Mouse (Mus musculus): Measurements from ENCODE around the gene Igsf23. TPM values are rescaled to one million over a fixed set of nuclear protein-coding genes. Genes with fewer than 3 reads are reported as not detected.

The Igsf23 gene
- polyA plus RNA-seq, 1 experiment from 2014 or later: not detected

DNA sequence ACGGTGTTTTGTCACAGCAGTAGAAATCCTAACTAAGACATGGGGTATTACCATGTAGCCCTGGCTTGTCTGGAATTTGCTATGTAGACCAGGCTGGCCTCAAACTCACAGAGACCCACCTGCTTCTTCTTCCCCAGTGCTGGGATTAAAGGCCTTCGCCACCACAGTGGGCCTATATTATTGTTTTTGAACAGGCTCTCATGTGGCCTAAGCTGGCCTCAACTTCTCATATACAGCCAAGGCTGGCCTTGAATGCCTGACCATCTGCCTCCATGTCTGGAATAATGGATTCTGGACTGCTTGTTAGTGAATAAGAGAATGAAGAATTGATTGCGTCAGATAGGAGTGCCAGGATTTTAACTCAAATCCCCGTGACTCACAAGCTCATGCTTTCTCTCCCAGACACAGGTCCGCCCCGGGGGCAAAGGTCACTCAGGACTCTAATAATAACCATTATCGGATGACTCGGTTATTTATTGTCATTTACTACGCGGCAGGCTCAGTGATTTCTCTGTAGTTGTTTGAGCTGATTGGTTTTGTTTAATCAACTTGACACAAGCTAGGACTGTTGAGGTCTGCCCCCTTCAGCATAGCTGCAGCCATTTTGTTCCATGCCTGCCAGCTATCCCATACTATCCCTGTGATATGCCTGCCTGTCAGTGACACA lies 1.9 kb upstream of the Igsf23 start:
- WGBS: 56% methylated on average over 10 of the region's 10 CpGs
- ATAC-seq (ENCODE audit: insufficient number of reproducible peaks, insufficient read depth, low FRiP score, low TSS enrichment, low read depth): no peak
- H3K27ac ChIP-seq: no peak overlapping the region

DNA sequence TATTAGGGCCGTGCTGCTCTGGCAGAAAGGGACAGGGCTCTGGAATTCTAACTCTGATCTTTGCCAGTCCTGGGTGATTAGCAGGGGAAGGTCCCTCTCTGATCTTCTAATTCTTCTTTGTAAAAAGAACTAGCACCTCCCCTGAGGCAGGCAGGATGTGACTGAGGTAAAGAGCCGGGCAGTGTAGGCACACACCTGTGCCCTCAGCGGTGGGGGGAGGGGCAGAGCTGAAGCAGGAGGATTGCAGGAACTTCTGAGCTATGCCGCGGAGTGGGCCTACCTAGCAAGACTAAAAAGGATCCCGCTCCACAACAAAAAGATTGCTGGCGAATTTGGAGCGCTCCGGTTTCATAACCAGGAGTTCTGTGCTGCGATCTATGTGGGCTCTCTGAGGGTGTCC lies 560 bp downstream of the Igsf23 start:
- H3K27ac ChIP-seq: no peak overlapping the region
- no peak for ATAC-seq (ENCODE audit: insufficient number of reproducible peaks, insufficient read depth, low FRiP score, low TSS enrichment, low read depth)
- no peaks in the 10 kb centered on the region for H3K27me3 ChIP-seq
- H3K4me3 ChIP-seq: no peak overlapping the region
- WGBS: 51% methylated on average over 10 of the region's 10 CpGs
- H3K4me1 ChIP-seq: no peaks in the 10 kb centered on the region
- H3K4me2 ChIP-seq: no peak overlapping the region
- H3K9ac ChIP-seq: no peak overlapping the region
- no peaks in the 10 kb centered on the region for H3K9me3 ChIP-seq
- no peaks in the 10 kb centered on the region for H3K36me3 ChIP-seq

More for the DNA sequence above, 1.9 kb upstream of the Igsf23 start:
- H3K9ac ChIP-seq: no peak overlapping the region
- no peaks in the 10 kb centered on the region for H3K4me1 ChIP-seq
- no peak overlapping the region for H3K4me2 ChIP-seq
- no peaks in the 10 kb centered on the region for H3K27me3 ChIP-seq
- H3K36me3 ChIP-seq: no peaks in the 10 kb centered on the region
- H3K4me3 ChIP-seq: no peak overlapping the region
- no peaks in the 10 kb centered on the region for H3K9me3 ChIP-seq

- no peaks in the 10 kb centered on the region for H3K4me1 ChIP-seq
- H3K4me3 ChIP-seq: no peak overlapping the region
- H3K27me3 ChIP-seq: no peaks in the 10 kb centered on the region
- no peaks in the 10 kb centered on the region for H3K9me3 ChIP-seq
- no peaks in the 10 kb centered on the region for H3K36me3 ChIP-seq
- H3K9ac ChIP-seq: no peak overlapping the region
- no peak for ATAC-seq (ENCODE audit: insufficient number of reproducible peaks, insufficient read depth, low FRiP score, low TSS enrichment, low read depth)
- no peak overlapping the region for H3K27ac ChIP-seq
- 72% methylated on average over 12 of the region's 12 CpGs for WGBS
- H3K4me2 ChIP-seq: no peak overlapping the region
These were observed 1.6 kb downstream of the Igsf23 start for GRCm38 (mm10) chr7:19948956-19949355.

DNA sequence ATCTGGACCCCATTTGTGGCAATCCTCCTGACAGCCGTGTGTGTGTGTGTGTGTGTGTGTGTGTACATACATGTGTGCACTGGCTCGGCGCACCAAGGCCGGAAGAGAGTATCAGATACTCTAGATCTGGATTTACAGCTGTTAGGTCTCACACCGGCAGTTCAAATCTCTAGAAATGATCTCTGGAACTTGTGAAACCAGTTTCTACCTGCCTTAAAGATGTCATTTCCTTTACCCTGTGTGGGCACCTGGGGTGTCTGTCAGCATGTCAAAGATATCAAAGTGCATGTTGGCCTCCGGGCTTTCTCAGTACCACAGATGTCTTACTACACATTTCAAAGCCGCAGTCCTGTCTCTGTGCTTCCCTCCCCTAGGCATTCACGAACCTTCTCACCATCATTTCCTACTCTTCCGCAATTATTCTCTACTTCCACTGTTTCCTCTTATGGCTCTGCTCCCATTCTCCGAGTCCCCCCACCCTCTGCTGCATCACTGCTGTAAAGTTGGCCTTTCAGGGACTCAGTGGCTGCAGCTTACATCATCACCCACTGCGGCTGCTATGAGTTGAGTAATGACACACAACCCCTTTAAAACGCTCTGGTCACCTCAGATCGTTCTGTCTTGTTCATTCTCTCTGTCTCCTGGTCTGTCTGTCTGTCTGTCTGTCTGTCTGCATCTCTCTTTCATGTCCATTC lies 4.6 kb downstream of the Igsf23 start:
- no peak overlapping the region for H3K9ac ChIP-seq
- H3K27me3 ChIP-seq: no peaks in the 10 kb centered on the region
- H3K4me3 ChIP-seq: no peak overlapping the region
- no peaks in the 10 kb centered on the region for H3K9me3 ChIP-seq
- ATAC-seq (ENCODE audit: insufficient number of reproducible peaks, insufficient read depth, low FRiP score, low TSS enrichment, low read depth): no peak
- H3K4me1 ChIP-seq: no peaks in the 10 kb centered on the region
- no peak overlapping the region for H3K4me2 ChIP-seq
- H3K27ac ChIP-seq: no peak overlapping the region
- WGBS: 73% methylated on average over 13 of the region's 13 CpGs
- no peaks in the 10 kb centered on the region for H3K36me3 ChIP-seq

DNA sequence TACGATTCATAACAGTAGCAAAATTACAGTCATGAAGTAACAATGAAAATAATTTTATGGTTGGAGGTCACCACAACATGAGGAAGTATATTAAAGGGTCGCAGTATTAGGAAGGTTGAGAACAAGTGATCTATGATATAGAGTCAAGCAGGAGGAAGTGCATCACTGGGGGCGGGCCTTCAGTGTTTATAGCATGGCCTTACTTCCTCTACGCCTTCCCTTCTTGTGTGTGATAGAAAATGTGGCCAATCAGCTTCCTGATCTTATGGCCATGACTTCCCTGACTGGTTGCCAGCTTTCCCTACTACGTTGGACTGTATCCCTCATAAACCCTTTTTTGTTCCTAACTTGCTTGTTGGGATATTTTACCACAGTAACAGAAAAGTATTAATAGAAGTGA lies 5.4 kb downstream of the Igsf23 start:
- WGBS: 90% methylated on average over 5 of the region's 5 CpGs
- Histone ChIP-seq H3K27me3 (no peaks in the 10 kb centered on the region), H3K4me3 (no peak overlapping the region), H3K27ac (no peak overlapping the region), H3K4me1 (no peaks in the 10 kb centered on the region), H3K9me3 (no peaks in the 10 kb centered on the region), H3K4me2 (no peak overlapping the region), H3K9ac (no peak overlapping the region), H3K36me3 (no peaks in the 10 kb centered on the region)
- ATAC-seq (ENCODE audit: insufficient number of reproducible peaks, insufficient read depth, low FRiP score, low TSS enrichment, low read depth): no peak

DNA sequence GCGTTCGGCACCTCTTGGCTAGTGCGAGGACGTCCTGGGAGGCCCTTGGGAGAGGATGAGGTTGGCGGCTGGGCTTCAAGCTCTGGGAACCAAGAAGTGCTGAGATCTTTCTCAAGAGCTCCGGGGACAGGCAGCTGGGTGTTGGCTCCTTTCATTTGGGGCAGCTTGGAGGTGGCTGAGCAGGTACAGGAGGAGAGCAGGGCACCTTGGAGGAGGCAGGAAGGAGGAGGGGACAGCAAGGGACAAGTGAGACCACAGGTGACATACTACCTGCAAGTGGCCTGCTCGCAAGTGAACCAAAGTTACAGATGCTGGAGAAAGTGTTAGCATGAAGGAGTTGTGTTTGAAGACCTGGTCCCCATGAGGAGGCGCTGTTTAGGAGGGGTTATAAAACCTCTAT lies 5.8 kb downstream of the Igsf23 start:
- no peak for ATAC-seq (ENCODE audit: insufficient number of reproducible peaks, insufficient read depth, low FRiP score, low TSS enrichment, low read depth)
- 86% methylated on average over 8 of the region's 8 CpGs for WGBS
- no peak overlapping the region for H3K9ac ChIP-seq

DNA sequence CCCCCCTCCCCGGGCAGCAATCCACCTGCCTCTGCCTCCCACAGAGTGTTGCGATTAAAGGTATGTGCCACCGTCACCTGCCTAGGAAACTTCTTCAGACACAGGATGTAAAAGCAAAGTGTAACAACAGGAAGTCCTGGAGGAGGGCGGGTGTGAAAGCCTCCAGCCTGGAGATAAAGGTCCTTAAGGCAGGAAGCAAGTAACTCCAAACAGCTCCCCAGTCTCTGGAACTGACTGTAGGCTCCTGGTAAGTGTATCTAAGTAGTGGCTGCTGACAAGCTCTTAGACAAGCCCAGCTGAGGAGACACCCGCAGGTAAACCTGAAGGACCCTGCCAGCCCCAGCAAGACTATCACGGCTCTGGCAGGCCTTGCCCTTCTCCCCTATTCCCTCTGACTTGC lies 10.3 kb downstream of the Igsf23 start:
- Histone ChIP-seq H3K36me3 (no peaks in the 10 kb centered on the region), H3K4me1 (0 out of 2 replicates have a peak, but pooled peaks cover 3% of the 10 kb centered on the region), H3K27me3 (no peaks in the 10 kb centered on the region), H3K9me3 (no peaks in the 10 kb centered on the region), H3K4me3 (no peak overlapping the region), H3K9ac (no peak overlapping the region), H3K27ac (no peak overlapping the region), H3K4me2 (no peak overlapping the region)
- ATAC-seq (ENCODE audit: insufficient number of reproducible peaks, insufficient read depth, low FRiP score, low TSS enrichment, low read depth): no peak
- 34% methylated on average over 5 of the region's 6 CpGs for WGBS

More for the DNA sequence above, 5.8 kb downstream of the Igsf23 start:
- Histone ChIP-seq H3K27me3 (no peaks in the 10 kb centered on the region), H3K4me1 (0 out of 2 replicates have a peak, but pooled peaks cover 2% of the 10 kb centered on the region), H3K4me2 (no peak overlapping the region), H3K36me3 (no peaks in the 10 kb centered on the region), H3K9me3 (no peaks in the 10 kb centered on the region), H3K27ac (no peak overlapping the region), H3K4me3 (no peak overlapping the region)

GRCm38 (mm10) chr7:19939555-19940235 lies 10.9 kb downstream of the Igsf23 start:
- no peaks in the 10 kb centered on the region for H3K27me3 ChIP-seq
- no peak for ATAC-seq (ENCODE audit: insufficient number of reproducible peaks, insufficient read depth, low FRiP score, low TSS enrichment, low read depth)
- no peaks in the 10 kb centered on the region for H3K36me3 ChIP-seq
- H3K9ac ChIP-seq: no peak overlapping the region; the same call in 1 of the 2 replicates
- WGBS: 52% methylated on average over 11 of the region's 12 CpGs
- H3K4me2 ChIP-seq: no peak overlapping the region
- no peak overlapping the region for H3K27ac ChIP-seq
- no peaks in the 10 kb centered on the region for H3K9me3 ChIP-seq
- 0 out of 2 replicates have a peak, but pooled peaks cover 3% of the 10 kb centered on the region for H3K4me1 ChIP-seq
- H3K4me3 ChIP-seq: no peak overlapping the region

DNA sequence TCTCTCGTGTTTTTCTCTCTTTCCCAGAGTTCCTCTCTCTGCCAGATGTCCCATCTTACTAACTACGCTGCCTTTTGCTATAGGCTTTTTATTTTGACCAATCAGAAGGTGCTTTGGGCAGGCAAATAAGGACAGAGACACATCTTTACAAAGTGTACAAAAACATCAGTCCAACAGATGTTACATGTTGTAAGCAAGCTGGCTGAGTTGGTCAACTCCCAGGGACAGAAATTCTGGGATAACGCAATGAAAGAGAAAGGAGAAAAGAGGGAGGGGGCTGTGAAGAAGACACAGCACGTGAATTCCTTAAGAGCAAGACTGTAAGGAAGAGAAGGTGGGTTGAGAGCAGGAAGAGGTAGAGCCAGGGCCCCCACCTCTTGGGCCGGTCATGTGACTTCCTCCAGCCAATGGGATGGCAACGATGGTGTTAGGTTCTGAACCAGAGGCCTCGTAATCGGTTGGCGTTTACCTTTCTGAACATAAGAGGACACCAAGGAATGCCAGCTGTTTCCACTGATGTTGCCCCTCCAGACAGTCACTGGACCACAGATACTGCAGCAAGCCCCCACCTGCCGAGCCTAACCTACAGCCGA lies 13.2 kb downstream of the Igsf23 start:
- Histone ChIP-seq H3K4me2 (no peak overlapping the region), H3K4me1 (peaks cover 9% of the 10 kb centered on the region; the same call in 1 of the 2 replicates), H3K27me3 (peaks cover 10% of the 10 kb centered on the region; the same call in 1 of the 2 replicates), H3K9me3 (no peaks in the 10 kb centered on the region), H3K4me3 (no peak overlapping the region), H3K27ac (no peak overlapping the region), H3K9ac (no peak overlapping the region), H3K36me3 (no peaks in the 10 kb centered on the region)
- no peak for ATAC-seq (ENCODE audit: insufficient number of reproducible peaks, insufficient read depth, low FRiP score, low TSS enrichment, low read depth)
- WGBS: 75% methylated on average over 11 of the region's 11 CpGs

GRCm38 (mm10) chr7:19935961-19936360 lies 14.6 kb downstream of the Igsf23 start:
- no peaks in the 10 kb centered on the region for H3K36me3 ChIP-seq
- H3K9ac ChIP-seq: no peak overlapping the region
- H3K4me2 ChIP-seq: no peak overlapping the region
- no peak overlapping the region for H3K4me3 ChIP-seq
- H3K4me1 ChIP-seq: peaks cover 9% of the 10 kb centered on the region; the same call in 1 of the 2 replicates
- H3K9me3 ChIP-seq: no peaks in the 10 kb centered on the region
- no peak overlapping the region for H3K27ac ChIP-seq
- peaks cover 20% of the 10 kb centered on the region for H3K27me3 ChIP-seq
- ATAC-seq (ENCODE audit: insufficient number of reproducible peaks, insufficient read depth, low FRiP score, low TSS enrichment, low read depth): no peak
- 77% methylated on average over 6 of the region's 6 CpGs for WGBS

GRCm38 (mm10) chr7:19935171-19935751 lies 15.3 kb downstream of the Igsf23 start:
- Histone ChIP-seq H3K4me2 (no peak overlapping the region), H3K9ac (no peak overlapping the region), H3K4me3 (no peak overlapping the region)

More at GRCm38 (mm10) chr7:19935171-19935751, 15.3 kb downstream of the Igsf23 start:
- no peaks in the 10 kb centered on the region for H3K9me3 ChIP-seq
- H3K36me3 ChIP-seq: no peaks in the 10 kb centered on the region
- H3K4me1 ChIP-seq: peaks cover 9% of the 10 kb centered on the region; the same call in 1 of the 2 replicates
- H3K27ac ChIP-seq: no peak overlapping the region
- H3K27me3 ChIP-seq: peaks cover 20% of the 10 kb centered on the region
- no peak for ATAC-seq (ENCODE audit: insufficient number of reproducible peaks, insufficient read depth, low FRiP score, low TSS enrichment, low read depth)
- 73% methylated on average over 20 of the region's 20 CpGs for WGBS
